Mouse (Mus musculus): Measurements from ENCODE around the gene Olfr1121. TPM values are rescaled to one million over a fixed set of nuclear protein-coding genes. Genes with fewer than 3 reads are reported as not detected.
"Not testable (repeated sequence)": the region's sequence is repeated elsewhere in the genome, so short reads cannot be mapped to it uniquely, and the experiment has no call there.

Olfr1121 gene
- polyA plus RNA-seq (2015; fragmentation: Nextera tagmentation; extraction: Ambion mirVana), result not detected in 2 replicates

GRCm38 (mm10) chr2:87369595-87369994, at the start of gene Olfr1121:
Gene Olfr1121 (plus strand): TSS chr2:87369895.
- no peak for ATAC-seq (ENCODE audit: low read depth)
- Histone ChIP-seq H3K4me2 (no peak within 1 kb of the TSS), H3K9me3 (replicated peaks) (no peaks in the 10 kb centered on the region), H3K27me3 (no peaks in the 10 kb centered on the region), H3K9ac (no peak within 1 kb of the TSS), H3K4me1 (replicated peaks) (no peaks in the 10 kb centered on the region), H3K36me3 (no peaks in the 10 kb centered on the region), H3K27ac (no peak within 1 kb of the TSS), H3K4me3 (replicated peaks) (no peak within 1 kb of the TSS)
- DNase-seq, result no peak
- WGBS (ENCODE audit: insufficient replicate concordance), result 9% methylated on average over 1 of the region's 1 CpGs

GRCm38 (mm10) chr2:87354515-87354914, 15.2 kb upstream of the Olfr1121 start, which contains the start of gene Olfr1120:
Gene Olfr1120 (plus strand): TSS chr2:87354815.
- ATAC-seq (ENCODE audit: low read depth) (no peak), DNase-seq (no peak)
- Histone ChIP-seq H3K4me1 (replicated peaks) (no peaks in the 10 kb centered on the region), H3K27ac (no peak within 1 kb of the TSS), H3K9me3 (replicated peaks) (0 out of 2 replicates have a peak, but pooled peaks cover 2% of the 10 kb centered on the region), H3K27me3 (no peaks in the 10 kb centered on the region), H3K4me3 (replicated peaks) (no peak within 1 kb of the TSS), H3K36me3 (no peaks in the 10 kb centered on the region), H3K9ac (no peak within 1 kb of the TSS), H3K4me2 (no peak within 1 kb of the TSS)
- 35% methylated on average over 2 of the region's 2 CpGs for WGBS (ENCODE audit: insufficient replicate concordance)

- H3K4me3 ChIP-seq (replicated peaks); H3K9ac ChIP-seq; H3K27ac ChIP-seq; H3K4me2 ChIP-seq; H3K9me3 ChIP-seq (replicated peaks); H3K36me3 ChIP-seq; DNase-seq; ATAC-seq (ENCODE audit: low read depth); H3K4me1 ChIP-seq (replicated peaks); H3K27me3 ChIP-seq: not testable (repeated sequence)
- 58% methylated on average over 2 of the region's 2 CpGs for WGBS (ENCODE audit: insufficient replicate concordance)
Observed at GRCm38 (mm10) chr2:87360121-87360520, 9.6 kb upstream of the Olfr1121 start.

GRCm38 (mm10) chr2:87371726-87372125, 2.0 kb downstream of the Olfr1121 start:
- WGBS (ENCODE audit: insufficient replicate concordance), result 77% methylated on average over 4 of the region's 4 CpGs
- Histone ChIP-seq H3K9me3 (replicated peaks) (no peaks in the 10 kb centered on the region), H3K27me3 (no peaks in the 10 kb centered on the region), H3K4me1 (replicated peaks) (no peaks in the 10 kb centered on the region), H3K4me2 (no peak overlapping the region), H3K9ac (no peak overlapping the region), H3K27ac (no peak overlapping the region), H3K4me3 (replicated peaks) (no peak overlapping the region), H3K36me3 (no peaks in the 10 kb centered on the region)
- no peak for ATAC-seq (ENCODE audit: low read depth)
- DNase-seq, result no peak

GRCm38 (mm10) chr2:87383935-87384334, 14.2 kb downstream of the Olfr1121 start:
- Histone ChIP-seq H3K4me3 (replicated peaks) (no peak overlapping the region), H3K27me3 (no peaks in the 10 kb centered on the region), H3K36me3 (no peaks in the 10 kb centered on the region), H3K27ac (no peak overlapping the region), H3K9ac (no peak overlapping the region), H3K9me3 (replicated peaks) (no peaks in the 10 kb centered on the region), H3K4me2 (no peak overlapping the region), H3K4me1 (replicated peaks) (no peaks in the 10 kb centered on the region)
- ATAC-seq (ENCODE audit: low read depth) (no peak), DNase-seq (no peak)
- WGBS (ENCODE audit: insufficient replicate concordance), result 59% methylated on average over 2 of the region's 2 CpGs

GRCm38 (mm10) chr2:87385549-87385948, 15.9 kb downstream of the Olfr1121 start, which contains the start of gene Olfr1122:
Gene Olfr1122 (plus strand): TSS chr2:87385849.
- DNase-seq, result no peak
- H3K27me3 ChIP-seq, result no peaks in the 10 kb centered on the region
- 66% methylated on average over 2 of the region's 2 CpGs for WGBS (ENCODE audit: insufficient replicate concordance)
- no peaks in the 10 kb centered on the region for H3K36me3 ChIP-seq
- ATAC-seq (ENCODE audit: low read depth), result no peak
- H3K4me1 ChIP-seq (replicated peaks), result no peaks in the 10 kb centered on the region
- no peaks in the 10 kb centered on the region for H3K9me3 ChIP-seq (replicated peaks)
- H3K27ac ChIP-seq, result no peak within 1 kb of the TSS
- no peak within 1 kb of the TSS for H3K4me2 ChIP-seq
- no peak within 1 kb of the TSS for H3K4me3 ChIP-seq (replicated peaks)
- H3K9ac ChIP-seq, result no peak within 1 kb of the TSS

GRCm38 (mm10) chr2:87393605-87394004, 23.9 kb downstream of the Olfr1121 start:
- DNase-seq; H3K36me3 ChIP-seq; H3K4me2 ChIP-seq; H3K9me3 ChIP-seq (replicated peaks); ATAC-seq (ENCODE audit: low read depth); H3K4me1 ChIP-seq (replicated peaks); H3K4me3 ChIP-seq (replicated peaks); H3K27ac ChIP-seq; H3K9ac ChIP-seq; H3K27me3 ChIP-seq: not testable (repeated sequence)
- WGBS (ENCODE audit: insufficient replicate concordance), result 56% methylated on average over 5 of the region's 5 CpGs

GRCm38 (mm10) chr2:87394686-87395085, 25.0 kb downstream of the Olfr1121 start:
- H3K36me3 ChIP-seq; H3K4me2 ChIP-seq; ATAC-seq (ENCODE audit: low read depth); H3K4me3 ChIP-seq (replicated peaks); DNase-seq; H3K4me1 ChIP-seq (replicated peaks); H3K9ac ChIP-seq; H3K27ac ChIP-seq; H3K9me3 ChIP-seq (replicated peaks); H3K27me3 ChIP-seq: not testable (repeated sequence)
- WGBS (ENCODE audit: insufficient replicate concordance), result 69% methylated on average over 7 of the region's 7 CpGs

- no peaks in the 10 kb centered on the region for H3K4me1 ChIP-seq (replicated peaks)
- 64% methylated on average over 1 of the region's 1 CpGs for WGBS (ENCODE audit: insufficient replicate concordance)
- no peaks in the 10 kb centered on the region for H3K27me3 ChIP-seq
- DNase-seq (no peak), ATAC-seq (ENCODE audit: low read depth) (no peak)
- no peak within 1 kb of the TSS for H3K4me3 ChIP-seq (replicated peaks)
- no peaks in the 10 kb centered on the region for H3K36me3 ChIP-seq
- no peaks in the 10 kb centered on the region for H3K9me3 ChIP-seq (replicated peaks)
- H3K4me2 ChIP-seq, result no peak within 1 kb of the TSS
- H3K27ac ChIP-seq, result no peak within 1 kb of the TSS
- no peak within 1 kb of the TSS for H3K9ac ChIP-seq
Observed at GRCm38 (mm10) chr2:87416335-87416734, 46.6 kb downstream of the Olfr1121 start, which contains the start of gene Olfr1123. Gene Olfr1123 (plus strand): TSS chr2:87416635.

Other genes with a start within 250 kb of the Olfr1121 start
- not detected in 2 replicates for gene Olfr1110, start 229.6 kb upstream of the Olfr1121 start, polyA plus RNA-seq (2015; fragmentation: Nextera tagmentation; extraction: Ambion mirVana)
- not detected in 2 replicates for gene Olfr1111, start 217.3 kb upstream of the Olfr1121 start, polyA plus RNA-seq (2015; fragmentation: Nextera tagmentation; extraction: Ambion mirVana)
- not detected in 2 replicates for gene Olfr1112, start 182.1 kb upstream of the Olfr1121 start, polyA plus RNA-seq (2015; fragmentation: Nextera tagmentation; extraction: Ambion mirVana)
- not detected in 2 replicates for gene Olfr1113, start 160.9 kb upstream of the Olfr1121 start, polyA plus RNA-seq (2015; fragmentation: Nextera tagmentation; extraction: Ambion mirVana)
- not detected in 2 replicates for gene Olfr1115, start 121.9 kb upstream of the Olfr1121 start, polyA plus RNA-seq (2015; fragmentation: Nextera tagmentation; extraction: Ambion mirVana)
- not detected in 2 replicates for gene Olfr1116, start 102.4 kb upstream of the Olfr1121 start, polyA plus RNA-seq (2015; fragmentation: Nextera tagmentation; extraction: Ambion mirVana)
- gene Olfr1118, start 62.3 kb upstream of the Olfr1121 start, polyA plus RNA-seq (2015; fragmentation: Nextera tagmentation; extraction: Ambion mirVana), result not detected in 2 replicates
- gene Olfr1120, start 15.1 kb upstream of the Olfr1121 start, polyA plus RNA-seq (2015; fragmentation: Nextera tagmentation; extraction: Ambion mirVana), result not detected in 2 replicates
- gene Olfr1122, start 16.0 kb downstream of the Olfr1121 start, polyA plus RNA-seq (2015; fragmentation: Nextera tagmentation; extraction: Ambion mirVana), result not detected in 2 replicates
- not detected in 2 replicates for gene Olfr1123, start 46.7 kb downstream of the Olfr1121 start, polyA plus RNA-seq (2015; fragmentation: Nextera tagmentation; extraction: Ambion mirVana)
- gene Olfr1124, start 60.4 kb downstream of the Olfr1121 start, polyA plus RNA-seq (2015; fragmentation: Nextera tagmentation; extraction: Ambion mirVana), result 0.06 TPM in 1 of 2 replicates, not detected in the other
- not detected in 2 replicates for gene Olfr1126, start 84.1 kb downstream of the Olfr1121 start, polyA plus RNA-seq (2015; fragmentation: Nextera tagmentation; extraction: Ambion mirVana)
- not detected in 2 replicates for gene Pramel7, start 127.2 kb downstream of the Olfr1121 start, polyA plus RNA-seq (2015; fragmentation: Nextera tagmentation; extraction: Ambion mirVana)
- gene Pramel6, start 136.7 kb downstream of the Olfr1121 start, polyA plus RNA-seq (2015; fragmentation: Nextera tagmentation; extraction: Ambion mirVana), result not detected in 2 replicates
- not detected in 2 replicates for gene Olfr153, start 161.9 kb downstream of the Olfr1121 start, polyA plus RNA-seq (2015; fragmentation: Nextera tagmentation; extraction: Ambion mirVana)
- gene Olfr1128, start 175.6 kb downstream of the Olfr1121 start, polyA plus RNA-seq (2015; fragmentation: Nextera tagmentation; extraction: Ambion mirVana), result not detected in 2 replicates
- gene Olfr1129, start 204.0 kb downstream of the Olfr1121 start, polyA plus RNA-seq (2015; fragmentation: Nextera tagmentation; extraction: Ambion mirVana), result not detected in 2 replicates
- gene Olfr1130, start 236.3 kb downstream of the Olfr1121 start, polyA plus RNA-seq (2015; fragmentation: Nextera tagmentation; extraction: Ambion mirVana), result not detected in 2 replicates

Measured in liver, embryonic 13.5 days (tissue).